Mouse (Mus musculus): ENCODE data around the gene Thop1. TPM values are rescaled to one million over a fixed set of nuclear protein-coding genes. Genes with fewer than 3 reads are reported as not detected.
A peak's percentile ranks its signal among the peaks of the same experiment; 100 is the strongest.

The Thop1 gene
- total and polyA plus RNA-seq, 3 experiments: 81.1 to 123 (median 94.5) TPM

- Histone ChIP-seq H3K4me1 (ENCODE audit: control insufficient read depth in 1 of 2, insufficient read depth in 2 of 2) (no peaks in the 10 kb centered on the region), H3K4me3 (replicated peaks in 1 of 3; ENCODE audit: low read depth in 2 of 3, low read length in 2 of 3, poor library complexity in 1 of 3) (no peak overlapping the region), H3K9ac (ENCODE audit: insufficient read depth, low read depth) (no peak overlapping the region), H3K36me3 (replicated peaks in 1 of 2; ENCODE audit: control insufficient read depth in 1 of 2, insufficient read depth in 1 of 2, low read length in 1 of 2) (peaks cover 55 to 73% of the 10 kb centered on the region in 2 experiments), H3K27ac (ENCODE audit: insufficient read depth, low read depth) (no peak overlapping the region), H3K4me2 (ENCODE audit: insufficient read depth, low read depth, poor library complexity, severe bottlenecking) (no peak overlapping the region), H3K27me3 (replicated peaks) (no peaks in the 10 kb centered on the region), H3K79me2 (replicated peaks; ENCODE audit: control insufficient read depth, extremely low read depth, insufficient read depth, poor library complexity, severe bottlenecking) (no peaks in the 10 kb centered on the region), H3K9me3 (replicated peaks; ENCODE audit: low read length) (peaks cover 2% of the 10 kb centered on the region)
- dilution Hi-C loops (cut with MboI; ENCODE audit: extremely low pct_ligation_motif_present, extremely low pct_unique_long_range_greater_than_20kb, low sequenced_read_pairs) (no loop called here), in situ Hi-C loops (cut with MboI; ENCODE audit: low pct_ligation_motif_present, low pct_unique_long_range_greater_than_20kb, low sequenced_read_pairs) (no loop called here)
- peak; percentile 67 for DNase-seq (ENCODE audit: extremely low read depth)
- TF ChIP-seq POLR2A (IDR thresholded peaks at IDR 0.05; ENCODE audit: low read depth, low read length): no peak
- no peak for TF ChIP-seq PAX5 (IDR thresholded peaks at IDR 0.05; ENCODE audit: low read length)
- TF ChIP-seq MEF2A (IDR thresholded peaks at IDR 0.05; ENCODE audit: borderline replicate concordance, low read depth, low read length): no peak
- TF ChIP-seq HCFC1 (IDR thresholded peaks at IDR 0.05; ENCODE audit: low read depth, low read length): no peak
- TF ChIP-seq USF1 (IDR thresholded peaks at IDR 0.05; ENCODE audit: low read depth, low read length): no peak
- no peak for TF ChIP-seq USF2 (conservative IDR thresholded peaks at IDR 0.05; ENCODE audit: low read depth, low read length)
- TF ChIP-seq MAZ (IDR thresholded peaks at IDR 0.05; ENCODE audit: low read depth, low read length): no peak
- TF ChIP-seq TBP (conservative IDR thresholded peaks at IDR 0.05; ENCODE audit: low read depth, low read length): no peak
- TF ChIP-seq NELFE (IDR thresholded peaks at IDR 0.05; ENCODE audit: low read depth, low read length): no peak
- TF ChIP-seq JUN (IDR thresholded peaks at IDR 0.05; ENCODE audit: insufficient read depth, low read depth, low read length): no peak
- TF ChIP-seq E2F4 (IDR thresholded peaks at IDR 0.05; ENCODE audit: insufficient replicate concordance, low read depth, low read length): no peak
- peak; percentile 73 for TF ChIP-seq SMC3 (IDR thresholded peaks at IDR 0.05; ENCODE audit: low read depth, low read length)
- peak; percentile 78 to 87 for TF ChIP-seq CTCF (conservative IDR thresholded peaks at IDR 0.05 in 1 of 2, IDR thresholded peaks at IDR 0.05 in 1 of 2; ENCODE audit: low read depth in 2 of 2, low read length in 2 of 2)
- no peak for TF ChIP-seq MYC (IDR thresholded peaks at IDR 0.05; ENCODE audit: low read depth, low read length)
- TF ChIP-seq POLR2AphosphoS2 (IDR thresholded peaks at IDR 0.05; ENCODE audit: low read depth, low read length): no peak
- TF ChIP-seq JUND (conservative IDR thresholded peaks at IDR 0.05; ENCODE audit: low read depth, low read length): no peak
- no peak for TF ChIP-seq MAFK (IDR thresholded peaks at IDR 0.05; ENCODE audit: insufficient replicate concordance, low read length)
- TF ChIP-seq TCF12 (IDR thresholded peaks at IDR 0.05; ENCODE audit: low read depth, low read length): no peak
- TF ChIP-seq GABPA (IDR thresholded peaks at IDR 0.05; ENCODE audit: insufficient replicate concordance, low read depth, low read length): no peak
- no peak for TF ChIP-seq SIN3A (IDR thresholded peaks at IDR 0.05; ENCODE audit: low read length)
- no peak for TF ChIP-seq NRF1 (IDR thresholded peaks at IDR 0.05; ENCODE audit: low read depth, low read length)
- no peak for TF ChIP-seq CHD2 (IDR thresholded peaks at IDR 0.05; ENCODE audit: low read length)
- TF ChIP-seq UBTF (IDR thresholded peaks at IDR 0.05; ENCODE audit: low read depth, low read length): no peak
- TF ChIP-seq ELF1 (IDR thresholded peaks at IDR 0.05; ENCODE audit: low read depth, low read length): no peak
- TF ChIP-seq MAX (IDR thresholded peaks at IDR 0.05; ENCODE audit: low read length): no peak
- peak; percentile 84 for TF ChIP-seq RAD21 (IDR thresholded peaks at IDR 0.05; ENCODE audit: low read depth, low read length)
- TF ChIP-seq ZKSCAN1 (IDR thresholded peaks at IDR 0.05; ENCODE audit: borderline replicate concordance, low read depth, low read length): no peak
These were observed 12.5 kb downstream of the Thop1 start for GRCm38 (mm10) chr10:81082168-81082960.

All from CH12.LX (cell line).